Mouse (Mus musculus): ENCODE data around the gene Samd4b.

Gene Samd4b

GRCm38 (mm10) chr7:28446446-28446845 lies 151.5 kb downstream of the Samd4b start:
- DNase-seq (ENCODE audit: low read depth, low spot score) = no peak

GRCm38 (mm10) chr7:28444344-28444974 lies 153.5 kb downstream of the Samd4b start:
- DNase-seq (ENCODE audit: low read depth, low spot score) = no peak

GRCm38 (mm10) chr7:28442688-28443087 lies 155.3 kb downstream of the Samd4b start:
- DNase-seq (ENCODE audit: low read depth, low spot score) = no peak

GRCm38 (mm10) chr7:28441776-28442485 lies 156.0 kb downstream of the Samd4b start:
- DNase-seq (ENCODE audit: low read depth, low spot score) = no peak

- no peak for DNase-seq (ENCODE audit: low read depth, low spot score)
Observed at GRCm38 (mm10) chr7:28440739-28441138, 157.2 kb downstream of the Samd4b start.

- no peak for DNase-seq (ENCODE audit: low read depth, low spot score)
Observed at GRCm38 (mm10) chr7:28438771-28439170, 159.2 kb downstream of the Samd4b start.

GRCm38 (mm10) chr7:28437964-28438363 lies 160.0 kb downstream of the Samd4b start:
- no peak for DNase-seq (ENCODE audit: low read depth, low spot score)

GRCm38 (mm10) chr7:28436932-28437570 lies 160.9 kb downstream of the Samd4b start, which contains the start of gene Gmfg:
Gene Gmfg (plus strand): TSS chr7:28437447.
- peak; percentile 51 for DNase-seq (ENCODE audit: low read depth, low spot score)

- peak; percentile 99 for DNase-seq (ENCODE audit: low read depth, low spot score)
Observed at GRCm38 (mm10) chr7:28436271-28436904, 161.6 kb downstream of the Samd4b start.

- no peak for DNase-seq (ENCODE audit: low read depth, low spot score)
Observed at GRCm38 (mm10) chr7:28435660-28436259, 162.2 kb downstream of the Samd4b start.

- no peak for DNase-seq (ENCODE audit: low read depth, low spot score)
Observed at GRCm38 (mm10) chr7:28432252-28432651, 165.7 kb downstream of the Samd4b start.

- DNase-seq (ENCODE audit: low read depth, low spot score) = no peak
Observed at GRCm38 (mm10) chr7:28430512-28430911, 167.4 kb downstream of the Samd4b start.

- no peak for DNase-seq (ENCODE audit: low read depth, low spot score)
Observed at GRCm38 (mm10) chr7:28427738-28428137, 170.2 kb downstream of the Samd4b start.

- DNase-seq (ENCODE audit: low read depth, low spot score) = no peak
Observed at GRCm38 (mm10) chr7:28423018-28423417, 174.9 kb downstream of the Samd4b start.

GRCm38 (mm10) chr7:28419416-28419815 lies 178.5 kb downstream of the Samd4b start:
- DNase-seq (ENCODE audit: low read depth, low spot score) = no peak

- DNase-seq (ENCODE audit: low read depth, low spot score) = no peak
Observed at GRCm38 (mm10) chr7:28418096-28418670, 179.8 kb downstream of the Samd4b start.

- DNase-seq (ENCODE audit: low read depth, low spot score) = no peak
Observed at GRCm38 (mm10) chr7:28417368-28417767, 180.6 kb downstream of the Samd4b start.

- DNase-seq (ENCODE audit: low read depth, low spot score) = no peak
Observed at GRCm38 (mm10) chr7:28412826-28413225, 185.1 kb downstream of the Samd4b start.

GRCm38 (mm10) chr7:28410841-28411475 lies 187.0 kb downstream of the Samd4b start:
- no peak for DNase-seq (ENCODE audit: low read depth, low spot score)

- no peak for DNase-seq (ENCODE audit: low read depth, low spot score)
Observed at GRCm38 (mm10) chr7:28401942-28402341, 196.0 kb downstream of the Samd4b start.

- no peak for DNase-seq (ENCODE audit: low read depth, low spot score)
Observed at GRCm38 (mm10) chr7:28401030-28401429, 196.9 kb downstream of the Samd4b start.
